Mouse (Mus musculus) heart, embryonic 10.5 days (tissue): ENCODE data around the gene Osbpl11. TPM values are rescaled to one million over a fixed set of nuclear protein-coding genes. Genes with fewer than 3 reads are reported as not detected.

ENCODE experiments used
- polyA plus RNA-seq: library from polyadenylated mRNA; unstranded; fragments of >200 nt; fragmentation: Nextera tagmentation; extraction: Ambion mirVana; gene quantifications from 2 replicates; pipeline ENCODE4 v1.2.1, GENCODE M21; 2016

Gene Osbpl11
- polyA plus RNA-seq, 1 experiment from 2014 or later: 18.1 TPM

Other genes with a start within 250 kb of the Osbpl11 start
- gene Iqcg, start 128.9 kb upstream of the Osbpl11 start, polyA plus RNA-seq: 1.8 and 2.4 TPM in 2 replicates
- gene Rpl35a, start 128.6 kb upstream of the Osbpl11 start, polyA plus RNA-seq: 737 and 843 TPM in 2 replicates
- gene Lmln, start 122.5 kb upstream of the Osbpl11 start, polyA plus RNA-seq: 3.0 and 3.3 TPM in 2 replicates
- gene Snx4, start 66.4 kb downstream of the Osbpl11 start, polyA plus RNA-seq: 83.2 and 84.9 TPM in 2 replicates
- 38.0 and 43.5 TPM in 2 replicates for gene Zfp148, start 195.8 kb downstream of the Osbpl11 start, polyA plus RNA-seq